Mouse (Mus musculus): ENCODE measurements around the gene Gramd2.
"Not testable (repeated sequence)": the region's sequence is repeated elsewhere in the genome, so short reads cannot be mapped to it uniquely, and the experiment has no call there.

Gene Gramd2

DNA sequence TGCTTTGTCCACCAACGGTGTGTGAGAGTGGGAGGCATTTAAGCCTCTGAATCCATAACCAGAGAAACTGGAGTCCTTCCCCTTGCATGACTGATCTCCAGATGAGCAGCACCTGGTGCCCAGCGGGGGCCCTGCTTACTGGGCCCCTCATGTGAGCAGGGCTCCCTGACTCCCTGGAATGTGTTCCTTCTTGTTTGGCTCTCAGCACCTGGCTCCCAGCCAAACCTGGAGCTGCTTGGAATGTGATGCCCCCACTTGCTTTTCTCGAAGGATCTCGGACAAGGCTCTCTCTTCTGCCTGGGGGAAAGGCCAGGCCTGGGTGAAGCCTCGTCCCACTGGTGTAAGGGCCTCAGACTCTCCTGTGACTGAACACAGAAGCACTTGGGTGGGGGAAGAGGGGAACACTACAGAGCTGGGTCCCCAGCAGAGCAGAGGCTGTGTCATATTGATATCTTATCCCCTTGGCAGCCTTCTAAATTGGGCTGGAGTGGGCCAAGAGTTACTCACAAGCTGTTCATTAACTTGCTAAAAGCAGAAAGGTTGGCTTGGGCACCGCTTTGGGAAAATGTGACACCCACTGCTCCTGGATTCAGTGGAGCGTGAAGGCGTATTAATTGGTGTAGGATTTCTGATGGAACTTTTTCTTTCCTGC is 44.0 kb downstream of the Gramd2 start:
- DNase-seq = no peak

DNA sequence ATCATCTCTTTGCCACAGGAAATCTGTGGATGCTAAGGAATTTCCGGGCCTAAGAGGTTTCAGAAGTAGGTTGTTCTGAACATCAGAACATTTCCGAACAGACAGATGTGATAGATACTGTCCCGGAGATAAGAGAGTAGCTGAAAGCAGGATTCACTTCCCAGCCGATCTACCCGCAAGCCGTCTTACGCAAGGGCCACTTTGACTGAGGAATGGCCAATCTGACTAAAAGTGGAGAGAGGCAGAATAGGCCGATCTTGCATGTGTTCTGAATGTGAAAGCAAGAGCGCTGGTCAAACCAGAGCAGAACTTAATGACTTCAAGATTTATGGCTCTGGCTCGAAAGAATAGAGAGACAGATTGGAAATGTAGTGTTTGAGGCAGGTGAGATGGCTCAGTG is 45.6 kb downstream of the Gramd2 start:
- DNase-seq = no peak

DNA sequence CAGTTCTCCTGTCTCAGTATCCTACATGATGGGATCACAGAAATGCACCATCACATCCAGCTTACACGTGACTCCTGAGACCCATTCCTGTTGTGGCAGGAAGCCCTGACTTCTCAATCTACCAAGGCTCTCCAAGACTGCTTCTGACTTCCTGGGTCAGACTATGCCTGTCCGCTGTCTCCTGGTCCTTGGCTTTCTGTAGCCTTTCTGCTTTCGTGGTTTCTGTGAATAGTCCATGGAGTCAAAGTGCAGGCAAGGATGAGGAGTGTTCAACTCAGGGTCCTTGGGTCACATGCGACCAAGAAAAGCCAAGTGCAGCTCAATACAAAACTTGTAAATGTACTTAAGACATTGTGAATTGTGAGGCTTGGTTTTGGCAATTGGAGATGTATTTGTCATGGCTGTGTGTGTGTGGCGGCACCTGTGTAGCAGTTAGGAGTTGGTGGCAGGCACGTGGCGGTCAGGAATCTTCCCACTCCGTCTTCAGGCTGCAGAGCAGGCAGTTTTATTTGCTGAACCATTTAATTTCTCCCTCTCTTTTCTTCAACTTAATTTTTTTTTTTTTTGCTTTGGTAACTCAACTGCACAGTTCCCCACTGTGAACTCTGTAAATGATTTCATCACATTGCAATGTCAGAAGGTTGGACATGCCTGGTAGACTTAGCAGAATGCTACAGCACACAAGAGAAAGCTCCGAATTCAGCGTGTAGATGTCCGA is 47.8 kb downstream of the Gramd2 start:
- no peak for DNase-seq

DNA sequence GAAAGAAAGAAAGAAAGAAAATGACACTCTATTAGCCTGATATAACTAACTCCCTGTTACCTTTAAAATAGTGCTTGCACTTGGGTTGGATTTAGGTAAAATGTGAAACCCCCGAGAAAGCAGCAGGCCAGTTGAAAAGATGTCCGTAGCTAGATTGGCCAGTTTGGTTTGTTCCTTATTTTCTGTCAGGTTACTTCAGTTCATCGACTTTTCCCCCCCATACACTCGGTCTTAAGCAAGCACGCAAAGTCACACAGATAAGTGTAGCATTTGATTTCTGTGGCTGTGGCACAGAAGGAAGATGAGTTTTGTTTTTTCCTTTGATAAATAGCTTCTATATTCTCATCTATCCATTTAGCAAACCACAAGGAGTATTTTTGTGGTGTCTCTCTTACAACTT is 51.2 kb downstream of the Gramd2 start:
- DNase-seq = no peak

DNA sequence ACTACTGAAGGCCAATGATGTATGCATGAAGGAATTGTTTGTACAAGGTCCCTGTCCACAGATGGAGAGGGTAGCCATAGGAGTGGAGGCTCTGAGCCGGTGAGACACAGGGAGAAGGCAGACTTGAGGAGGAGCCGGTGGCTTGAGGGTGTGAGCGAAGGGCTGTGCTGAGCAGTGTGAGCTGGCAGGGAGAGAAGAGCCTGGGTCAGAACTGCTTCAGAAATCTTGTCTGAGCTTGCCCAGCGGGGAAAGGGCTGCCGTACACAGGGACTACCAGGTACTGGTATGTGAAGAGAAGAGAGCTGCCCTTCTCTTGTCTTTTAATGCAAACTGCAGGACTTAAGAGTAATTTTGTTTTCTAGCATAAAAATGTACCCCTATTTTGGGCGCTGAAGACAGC is 53.1 kb downstream of the Gramd2 start:
- DNase-seq = no peak

GRCm38 (mm10) chr9:59735394-59735793 is 55.5 kb downstream of the Gramd2 start:
- no peak for DNase-seq

DNA sequence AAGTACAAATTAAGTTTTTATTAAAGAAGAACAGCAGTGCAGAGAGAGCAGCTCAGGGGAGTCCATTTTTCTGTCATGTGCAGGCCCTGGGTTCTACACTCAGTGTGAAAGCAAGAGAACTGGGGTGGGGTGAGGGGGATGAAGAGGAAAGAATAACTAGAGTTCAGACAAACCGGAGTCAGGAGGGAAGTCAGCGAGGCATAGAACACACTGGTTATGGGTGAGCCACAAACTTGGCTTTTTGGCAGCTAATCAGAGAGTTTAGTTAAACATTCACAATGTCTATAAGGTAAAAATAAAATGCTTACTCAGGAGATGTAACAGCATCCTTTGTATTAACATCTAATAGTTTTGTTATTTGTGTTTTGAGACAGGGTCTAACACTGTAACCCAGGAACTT is 60.6 kb downstream of the Gramd2 start:
- no peak for DNase-seq

DNA sequence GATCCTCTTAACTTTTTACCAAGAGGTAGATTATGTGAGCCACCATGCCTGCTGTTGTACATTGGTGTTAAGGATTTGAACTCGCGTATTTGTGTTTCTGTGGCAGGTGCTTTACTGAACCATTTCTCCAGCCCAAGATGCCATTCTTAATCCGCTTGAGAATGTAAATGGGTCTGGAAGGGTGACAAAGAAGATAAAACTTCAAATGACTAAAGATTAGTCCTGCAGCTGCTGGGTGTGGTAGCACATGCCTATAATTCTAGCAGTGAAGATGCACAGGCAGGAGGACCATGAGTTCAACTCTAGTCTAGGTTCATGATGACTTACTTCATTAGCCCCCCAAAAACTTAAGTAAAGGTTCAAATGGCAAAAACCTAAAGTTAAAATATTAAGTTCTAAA is 64.0 kb downstream of the Gramd2 start:
- no peak for DNase-seq

GRCm38 (mm10) chr9:59748387-59748786 is 68.4 kb downstream of the Gramd2 start:
- no peak for DNase-seq

- DNase-seq = no peak
Measured at GRCm38 (mm10) chr9:59748969-59749368, 69.0 kb downstream of the Gramd2 start.

GRCm38 (mm10) chr9:59749581-59750265 is 69.8 kb downstream of the Gramd2 start:
- DNase-seq = no peak

- DNase-seq = peak; percentile 100
Measured at GRCm38 (mm10) chr9:59750267-59751065, 70.5 kb downstream of the Gramd2 start, which contains the start of the genes Senp8 and Myo9a. Senp8 (minus strand) TSS chr9:59750710. Myo9a (plus strand) TSS chr9:59750896.

DNA sequence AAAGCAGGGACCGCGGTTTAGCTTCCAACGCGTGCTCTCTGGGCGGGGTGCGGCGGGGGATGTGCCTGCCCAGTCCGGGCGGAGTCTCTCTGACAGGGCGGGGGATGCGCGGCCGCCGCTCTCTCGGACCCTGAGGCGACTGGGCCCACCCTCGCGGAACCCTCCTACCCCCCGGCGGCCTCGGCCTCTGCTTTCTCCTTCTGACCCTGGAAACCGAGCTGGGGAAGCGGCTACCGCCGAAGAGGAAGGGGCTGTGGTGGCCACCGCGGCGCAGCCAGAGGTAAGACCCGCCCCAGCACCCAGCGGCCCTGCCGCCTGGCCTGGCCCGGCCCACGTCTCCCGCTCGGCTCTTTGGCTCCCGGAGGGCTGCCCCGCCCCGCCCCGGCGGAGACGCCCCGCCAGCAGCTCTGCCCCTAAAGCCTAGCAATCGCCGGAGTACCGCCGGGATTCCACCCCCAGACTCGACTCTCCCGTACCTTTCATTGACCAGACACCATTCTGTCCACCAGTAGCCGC is 71.2 kb downstream of the Gramd2 start:
- peak; percentile 82 for DNase-seq

- no peak for DNase-seq
Measured at GRCm38 (mm10) chr9:59751966-59752365, 72.0 kb downstream of the Gramd2 start.

DNA sequence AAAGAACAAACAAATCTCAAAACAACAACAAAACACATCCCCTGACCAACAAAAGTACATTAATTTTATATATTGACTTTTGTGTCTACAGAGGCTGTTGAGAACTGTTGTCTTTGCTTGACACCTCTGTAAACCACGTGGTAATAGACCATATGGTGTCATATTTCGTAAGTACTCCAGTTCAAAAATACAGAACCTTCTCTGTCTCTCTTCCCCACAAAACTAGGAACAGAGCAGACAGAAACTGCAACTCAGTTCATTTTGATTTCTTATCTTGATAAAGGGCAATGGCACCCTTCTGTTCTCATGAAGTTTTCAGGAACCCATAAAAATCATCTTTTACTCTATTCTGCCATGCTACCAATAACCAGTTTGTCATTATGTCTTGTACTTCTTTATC is 75.3 kb downstream of the Gramd2 start:
- DNase-seq = no peak

GRCm38 (mm10) chr9:59757016-59757415 is 77.1 kb downstream of the Gramd2 start:
- DNase-seq = not testable (repeated sequence)

DNA sequence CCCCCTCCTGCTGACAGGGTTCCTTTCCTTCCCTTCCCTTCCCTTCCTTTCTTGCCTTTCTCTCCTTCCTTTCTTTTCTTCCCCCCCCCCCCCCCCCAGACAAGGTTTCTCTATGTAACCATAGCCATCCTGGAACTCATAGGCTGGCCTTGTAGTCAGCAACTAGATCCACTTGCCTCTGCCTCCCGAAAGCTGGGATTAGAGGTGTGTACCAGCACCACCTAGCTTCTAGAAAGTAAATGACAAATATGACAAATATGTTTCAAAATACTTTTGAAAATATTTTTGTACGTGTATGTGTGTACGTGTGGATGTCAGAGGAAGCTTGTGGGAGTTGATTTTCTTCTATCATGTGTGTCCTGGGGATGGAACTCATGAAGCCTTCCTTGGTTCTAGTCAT is 80.6 kb downstream of the Gramd2 start:
- DNase-seq = no peak

GRCm38 (mm10) chr9:59766966-59767461 is 87.1 kb downstream of the Gramd2 start:
- DNase-seq = not testable (repeated sequence)
